Mouse (Mus musculus): ENCODE results near the gene Fastkd2. TPM values are rescaled to one million over a fixed set of nuclear protein-coding genes. Genes with fewer than 3 reads are reported as not detected.

The Fastkd2 gene
- polyA plus RNA-seq, 1 experiment from 2014 or later: 46.2 TPM

DNA sequence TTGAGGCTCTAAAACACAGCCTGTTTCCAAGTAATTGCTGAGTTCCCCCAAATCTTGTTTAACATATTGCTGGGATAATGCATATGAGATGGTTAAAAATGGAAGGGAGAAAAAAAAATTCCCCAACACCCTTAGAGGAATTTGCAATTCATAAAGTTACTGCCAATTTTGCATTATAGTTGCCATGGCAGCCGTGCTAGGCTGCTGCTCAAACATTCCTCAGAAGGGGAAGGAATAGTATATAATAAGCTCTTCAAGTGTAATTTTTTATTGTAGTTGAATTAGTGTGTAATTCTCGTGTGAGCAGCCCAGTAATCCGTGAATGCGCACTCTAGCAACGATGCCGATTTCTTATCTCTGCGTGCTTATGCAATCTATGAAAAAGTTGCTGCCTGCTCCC, 39.9 kb downstream of the Fastkd2 start:
- no peaks in the 10 kb centered on the region for H3K27me3 ChIP-seq
- H3K27ac ChIP-seq: no peak overlapping the region
- H3K36me3 ChIP-seq: no peaks in the 10 kb centered on the region
- ATAC-seq (ENCODE audit: low FRiP score): no peak
- H3K4me3 ChIP-seq: no peak overlapping the region
- H3K4me2 ChIP-seq (replicated peaks): no peak overlapping the region
- H3K4me1 ChIP-seq: peaks cover 12% of the 10 kb centered on the region
- no peaks in the 10 kb centered on the region for H3K9me3 ChIP-seq (replicated peaks)
- WGBS: 73% methylated on average over 7 of the region's 7 CpGs
- no peak overlapping the region for H3K9ac ChIP-seq

DNA sequence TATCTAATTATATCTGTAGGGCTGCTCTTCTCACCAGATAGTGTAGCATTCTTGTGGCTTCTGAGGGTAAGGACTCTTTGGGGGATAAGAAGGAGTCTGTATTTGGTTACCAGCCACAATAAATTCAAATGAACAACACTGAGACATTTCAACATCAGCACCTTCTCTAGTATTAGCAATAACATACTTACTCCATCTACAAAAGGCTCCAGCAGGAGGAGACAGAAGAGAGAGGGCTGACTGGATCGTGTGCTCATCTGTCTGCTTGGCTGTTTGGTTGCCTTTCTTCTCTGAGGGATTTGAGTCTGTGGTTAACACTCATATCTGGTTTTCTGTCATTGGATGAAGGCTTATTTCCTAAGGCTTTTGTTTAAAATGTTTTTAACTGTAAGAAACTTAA, 46.0 kb downstream of the Fastkd2 start:
- Histone ChIP-seq H3K36me3 (no peaks in the 10 kb centered on the region), H3K4me1 (peaks cover 4% of the 10 kb centered on the region), H3K27me3 (no peaks in the 10 kb centered on the region)

DNA sequence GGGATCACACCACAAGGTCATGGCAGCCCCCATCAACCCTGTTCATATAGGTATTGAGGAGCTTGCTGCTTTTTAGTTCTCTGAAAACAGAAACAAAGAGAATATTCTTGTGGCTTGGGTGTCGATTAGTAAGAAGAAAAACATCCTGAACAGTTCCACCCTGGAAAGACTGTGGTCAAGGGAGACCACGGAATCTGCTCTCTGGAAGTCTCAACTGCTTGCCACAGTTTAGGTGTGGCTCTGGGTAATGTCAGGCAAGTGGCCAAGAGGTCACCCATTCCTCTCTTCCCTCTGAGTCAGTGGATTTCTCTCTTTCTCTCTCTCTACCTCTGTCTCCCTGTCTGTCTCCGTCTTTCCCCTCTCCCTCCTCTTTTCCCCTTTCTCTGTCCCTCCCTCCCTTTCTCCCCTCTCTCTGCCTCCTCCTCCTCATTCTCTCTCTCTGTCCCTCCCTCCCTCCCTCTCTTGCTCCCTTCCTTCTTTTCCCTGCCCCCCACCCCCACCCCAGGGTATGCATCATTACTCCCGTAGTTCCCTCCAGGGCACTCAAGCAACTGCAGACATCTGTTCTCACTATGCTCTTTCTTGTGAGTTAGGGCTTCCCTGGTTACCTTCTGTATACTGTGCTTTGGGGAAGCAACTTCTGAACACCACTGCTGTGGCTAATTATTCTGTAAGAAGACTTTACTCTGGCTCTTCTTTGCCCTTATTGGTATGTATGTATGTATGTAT, 46.7 kb downstream of the Fastkd2 start:
- no peaks in the 10 kb centered on the region for H3K36me3 ChIP-seq
- H3K4me3 ChIP-seq: no peak overlapping the region
- peaks cover 4% of the 10 kb centered on the region for H3K4me1 ChIP-seq
- H3K27ac ChIP-seq: no peak overlapping the region
- ATAC-seq (ENCODE audit: low FRiP score): no peak
- H3K27me3 ChIP-seq: no peaks in the 10 kb centered on the region
- no peaks in the 10 kb centered on the region for H3K9me3 ChIP-seq (replicated peaks)
- WGBS: 58% methylated on average over 4 of the region's 4 CpGs
- H3K9ac ChIP-seq: no peak overlapping the region
- no peak overlapping the region for H3K4me2 ChIP-seq (replicated peaks)

More for the DNA sequence above, 46.0 kb downstream of the Fastkd2 start:
- no peak for ATAC-seq (ENCODE audit: low FRiP score)
- no peak overlapping the region for H3K9ac ChIP-seq
- H3K27ac ChIP-seq: no peak overlapping the region
- H3K9me3 ChIP-seq (replicated peaks): no peaks in the 10 kb centered on the region
- 72% methylated on average over 1 of the region's 1 CpGs for WGBS
- no peak overlapping the region for H3K4me2 ChIP-seq (replicated peaks)
- no peak overlapping the region for H3K4me3 ChIP-seq

DNA sequence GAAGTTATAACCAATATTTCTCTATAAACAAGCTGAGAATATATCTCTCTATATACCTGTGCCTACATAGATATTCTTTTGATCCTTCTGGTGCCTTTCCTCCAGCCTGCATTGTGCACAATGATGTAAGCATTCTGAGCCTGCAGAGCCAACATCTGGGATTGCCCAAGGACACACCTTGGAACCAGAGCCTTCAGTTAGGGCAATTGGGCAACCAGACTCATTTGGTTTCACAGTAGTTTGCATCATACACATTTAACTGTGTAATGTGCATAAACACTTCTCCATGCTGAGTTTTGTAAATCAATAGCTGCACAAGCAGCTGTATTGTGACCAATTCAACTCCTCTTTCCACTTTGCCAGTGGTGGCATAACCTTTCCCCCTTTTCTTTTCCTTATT, 63.9 kb downstream of the Fastkd2 start:
- Histone ChIP-seq H3K36me3 (no peaks in the 10 kb centered on the region), H3K27me3 (no peaks in the 10 kb centered on the region), H3K9ac (no peak overlapping the region), H3K9me3 (replicated peaks) (no peaks in the 10 kb centered on the region), H3K27ac (no peak overlapping the region), H3K4me2 (replicated peaks) (no peak overlapping the region), H3K4me3 (no peak overlapping the region), H3K4me1 (no peaks in the 10 kb centered on the region)
- no peak for ATAC-seq (ENCODE audit: low FRiP score)

Other genes with a start within 250 kb of the Fastkd2 start
- not detected in 2 replicates for gene Gm39653, start 114.6 kb upstream of the Fastkd2 start, polyA plus RNA-seq (2016; fragmentation: Nextera tagmentation; extraction: Ambion mirVana)
- not detected in 2 replicates for gene Dytn, start 43.7 kb upstream of the Fastkd2 start, polyA plus RNA-seq (2016; fragmentation: Nextera tagmentation; extraction: Ambion mirVana)
- 0.52 and 0.74 TPM in 2 replicates for gene Mdh1b, start 296 bp upstream of the Fastkd2 start, polyA plus RNA-seq (2016; fragmentation: Nextera tagmentation; extraction: Ambion mirVana)
- 0.23 and 0.26 TPM in 2 replicates for gene 4933402D24Rik, start 38.7 kb downstream of the Fastkd2 start, polyA plus RNA-seq (2016; fragmentation: Nextera tagmentation; extraction: Ambion mirVana)